Comparison of ENCODE assay signal across 20 mouse cellular contexts in the genomic region with DNA sequence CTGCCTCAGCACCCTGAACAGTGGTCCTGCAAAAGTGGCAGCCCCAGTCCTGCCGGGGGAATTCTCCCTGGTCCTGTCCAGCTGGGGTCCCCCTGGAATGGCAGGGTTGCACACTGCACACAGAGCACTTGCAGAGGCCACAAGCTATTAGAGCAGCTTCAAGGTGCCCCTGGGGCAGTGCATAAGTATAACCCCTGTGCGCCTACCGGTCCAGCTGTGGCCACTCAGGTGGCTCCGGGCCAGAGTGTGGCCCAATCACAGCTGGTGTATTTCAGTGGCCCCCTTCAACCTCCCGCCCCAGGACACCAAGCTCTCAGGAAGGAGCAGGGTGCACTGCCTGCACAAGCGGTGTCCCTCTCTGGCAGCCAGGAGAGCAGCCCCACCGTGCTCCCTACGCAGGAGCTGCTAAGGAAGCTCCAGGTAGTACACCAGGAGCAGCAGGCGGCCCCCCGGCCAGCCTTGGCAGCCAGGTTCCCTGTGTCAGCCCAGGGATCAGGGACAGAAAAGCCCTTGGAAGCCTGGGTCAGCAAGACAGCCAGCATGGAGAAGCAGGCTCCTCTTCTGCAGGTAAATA. TPM values are rescaled to one million over a fixed set of nuclear protein-coding genes. Genes with fewer than 3 reads are reported as not detected.
DNase-seq lines count a peak whose midpoint lies in the region; ATAC-seq and TF ChIP-seq lines count a peak whose summit lies in the region.
"Had no signal": no experiment of that assay in that cellular context is flagged by ENCODE, and none has a peak within 500 bp of the region (broad histone marks: within the 10 kb centered on the region; RNA-seq: fewer than 3 reads in every experiment).

No protein-coding gene starts in this region.

- no peak for TF ChIP-seq CTCF in thymus, adult 2 months (IDR thresholded peaks at IDR 0.05; ENCODE audit: borderline replicate concordance, control insufficient read depth, extremely low read depth, insufficient read depth, low read length, poor library complexity)

- no peak for TF ChIP-seq POLR2A in thymus, adult 2 months (IDR thresholded peaks at IDR 0.05; ENCODE audit: control insufficient read depth, extremely low read depth, insufficient read depth, low read length, poor library complexity)

- H3K9me3 ChIP-seq in heart, embryonic 10.5 days: no peaks in the 10 kb centered on the region
- no peaks in the 10 kb centered on the region for H3K9me3 ChIP-seq in kidney, embryonic 14.5 days (ENCODE audit: control insufficient read depth, low read length)
- no peaks in the 10 kb centered on the region for H3K9me3 ChIP-seq in midbrain, embryonic 14.5 days (ENCODE audit: control insufficient read depth, low read length)
- H3K9me3 ChIP-seq: megakaryocyte, embryonic 14.5 days; neural tube, embryonic 12.5 days had no signal

- H3K36me3 ChIP-seq in heart, embryonic 10.5 days: peaks cover 8% of the 10 kb centered on the region; the same call in 1 of the 2 replicates
- H3K36me3 ChIP-seq in kidney, embryonic 14.5 days (ENCODE audit: control insufficient read depth, insufficient read depth, low read length): peaks cover 14% of the 10 kb centered on the region; the same call in 1 of the 2 replicates
- peaks cover 27% of the 10 kb centered on the region for H3K36me3 ChIP-seq in thymus, adult 2 months (ENCODE audit: control insufficient read depth, insufficient read depth, low read length)
- peaks cover 46% of the 10 kb centered on the region for H3K36me3 ChIP-seq in midbrain, embryonic 14.5 days (ENCODE audit: control insufficient read depth, insufficient read depth, low read length)

- DNase-seq in heart, embryonic 10.5 days (ENCODE audit: low spot score): no peak
- DNase-seq in heart, adult 9 months (ENCODE audit: low spot score in 2 of 2): no peak
- DNase-seq in kidney, postnatal 25 days: no peak
- peak; percentile 6 for DNase-seq in thymus, postnatal 4 days
- no peak for DNase-seq in thymus, adult 2 months
- DNase-seq in midbrain, embryonic 14.5 days: no peak
- DNase-seq: adrenal gland, postnatal 36 days; cerebellum, adult 8-10 months; kidney, postnatal 14 days; liver; liver, postnatal 0 days; lung, postnatal 14 days had no signal

- peak; percentile 62; the same call in 1 of the 2 replicates for ATAC-seq in kidney, embryonic 14.5 days (ENCODE audit: low FRiP score, low TSS enrichment)
- ATAC-seq in midbrain, embryonic 14.5 days (ENCODE audit: low FRiP score, low TSS enrichment): no peak
- ATAC-seq: activated CD4-positive, CD25-positive, alpha-beta regulatory T cell, adult 4 months; intestine, embryonic 16.5 days; liver, postnatal 0 days; Patski had no signal

- no peak overlapping the region for H3K9ac ChIP-seq in kidney, embryonic 14.5 days (ENCODE audit: low read depth, low read length)
- no peak overlapping the region for H3K9ac ChIP-seq in midbrain, embryonic 14.5 days (replicated peaks; ENCODE audit: low read length)
- H3K9ac ChIP-seq: hindbrain, embryonic 14.5 days; liver, postnatal 0 days; neural tube, embryonic 12.5 days had no signal

- H3K4me1 ChIP-seq in heart, embryonic 10.5 days: peaks cover 62% of the 10 kb centered on the region
- H3K4me1 ChIP-seq in kidney, embryonic 14.5 days (ENCODE audit: control insufficient read depth, insufficient read depth, low read length): no peaks in the 10 kb centered on the region
- no peaks in the 10 kb centered on the region for H3K4me1 ChIP-seq in thymus, adult 2 months (replicated peaks; ENCODE audit: control insufficient read depth, insufficient read depth, low read length)
- no peaks in the 10 kb centered on the region for H3K4me1 ChIP-seq in midbrain, embryonic 14.5 days (ENCODE audit: control insufficient read depth, insufficient read depth, low read length)
- H3K4me1 ChIP-seq: neural tube, embryonic 12.5 days had no signal

- H3K27ac ChIP-seq in heart, embryonic 10.5 days: peak overlapping the region; percentile 87
- no peak overlapping the region for H3K27ac ChIP-seq in kidney, embryonic 14.5 days (ENCODE audit: low read depth, low read length)
- H3K27ac ChIP-seq in thymus, adult 2 months (ENCODE audit: control insufficient read depth, insufficient read depth, low read length): no peak overlapping the region
- H3K27ac ChIP-seq in midbrain, embryonic 14.5 days (replicated peaks; ENCODE audit: low read depth, low read length): no peak overlapping the region
- H3K27ac ChIP-seq: hindbrain, embryonic 14.5 days; neural tube, embryonic 12.5 days had no signal

- no peaks in the 10 kb centered on the region for H3K27me3 ChIP-seq in heart, embryonic 10.5 days (ENCODE audit: insufficient read depth, poor library complexity, severe bottlenecking)
- no peaks in the 10 kb centered on the region for H3K27me3 ChIP-seq in kidney, embryonic 14.5 days (ENCODE audit: control insufficient read depth, insufficient read depth, low read length)
- H3K27me3 ChIP-seq in thymus, adult 2 months (ENCODE audit: control insufficient read depth, insufficient read depth, low read length): no peaks in the 10 kb centered on the region
- no peaks in the 10 kb centered on the region for H3K27me3 ChIP-seq in midbrain, embryonic 14.5 days (ENCODE audit: control insufficient read depth, insufficient read depth, low read length)
- H3K27me3 ChIP-seq: megakaryocyte, embryonic 14.5 days; neural tube, embryonic 12.5 days; Patski had no signal

- peak overlapping the region; percentile 36 for H3K4me3 ChIP-seq in heart, embryonic 10.5 days
- no peak overlapping the region for H3K4me3 ChIP-seq in kidney, embryonic 14.5 days (ENCODE audit: low read length)
- no peak overlapping the region for H3K4me3 ChIP-seq in thymus, adult 2 months (ENCODE audit: control insufficient read depth, insufficient read depth, low read length)
- H3K4me3 ChIP-seq in midbrain, embryonic 14.5 days (replicated peaks; ENCODE audit: low read depth, low read length): no peak overlapping the region
- H3K4me3 ChIP-seq: megakaryocyte, embryonic 14.5 days; neural tube, embryonic 12.5 days had no signal

- 66% methylated on average over 10 of the region's 10 CpGs for WGBS in heart, embryonic 10.5 days
- 87% methylated on average over 10 of the region's 10 CpGs for WGBS in kidney, embryonic 14.5 days
- over 99% methylated on average over 10 of the region's 10 CpGs for WGBS in thymus, adult 2 months
- 93% methylated on average over 10 of the region's 10 CpGs for WGBS in midbrain, embryonic 14.5 days

- H3K4me2 ChIP-seq in kidney, embryonic 14.5 days (replicated peaks; ENCODE audit: low read depth, low read length): no peak overlapping the region
- no peak overlapping the region for H3K4me2 ChIP-seq in midbrain, embryonic 14.5 days (ENCODE audit: low read length)
- H3K4me2 ChIP-seq: hindbrain, embryonic 14.5 days; neural tube, embryonic 12.5 days had no signal

RNA-seq across cellular contexts. Expression of gene Cacna1c, which starts 18.9 kb away (rescaled TPM):
- 31.3 and 57.0 TPM in 2 replicates for polyA plus RNA-seq in heart, embryonic 10.5 days (2016; fragmentation: Nextera tagmentation; extraction: Ambion mirVana)
- 1.7 and 3.3 TPM in 2 replicates for polyA plus RNA-seq in kidney, embryonic 14.5 days (2014; fragmentation: Nextera tagmentation; extraction: Ambion mirVana)
- 0.66 and 4.8 TPM in 2 replicates for polyA plus RNA-seq in thymus, adult 2 months (2012; rRNA removed)
- polyA plus RNA-seq in midbrain, embryonic 14.5 days (2014; fragmentation: Nextera tagmentation; extraction: Ambion mirVana): 7.1 and 9.6 TPM in 2 replicates
- polyA plus RNA-seq: C2C12 had no signal

RNA-seq across cellular contexts. Expression of gene Cacna2d4, which starts 21.2 kb away (rescaled TPM):
- not detected in 2 replicates for polyA plus RNA-seq in heart, embryonic 10.5 days (2016; fragmentation: Nextera tagmentation; extraction: Ambion mirVana)
- polyA plus RNA-seq in kidney, embryonic 14.5 days (2014; fragmentation: Nextera tagmentation; extraction: Ambion mirVana): 0.03 TPM in 1 of 2 replicates, not detected in the other
- polyA plus RNA-seq in thymus, adult 2 months (2012; rRNA removed): 32.8 and 34.8 TPM in 2 replicates
- polyA plus RNA-seq in midbrain, embryonic 14.5 days (2014; fragmentation: Nextera tagmentation; extraction: Ambion mirVana): 0.30 and 0.58 TPM in 2 replicates
- polyA plus RNA-seq: C2C12 had no signal

RNA-seq across cellular contexts. Expression of gene Dcp1b, which starts 40.1 kb away (rescaled TPM):
- 8.1 and 10.4 TPM in 2 replicates for polyA plus RNA-seq in heart, embryonic 10.5 days (2016; fragmentation: Nextera tagmentation; extraction: Ambion mirVana)
- polyA plus RNA-seq in kidney, embryonic 14.5 days (2014; fragmentation: Nextera tagmentation; extraction: Ambion mirVana): 9.3 and 9.4 TPM in 2 replicates
- polyA plus RNA-seq in thymus, adult 2 months (2012; rRNA removed): 44.2 and 48.7 TPM in 2 replicates
- 15.6 and 16.6 TPM in 2 replicates for polyA plus RNA-seq in midbrain, embryonic 14.5 days (2014; fragmentation: Nextera tagmentation; extraction: Ambion mirVana)

Comparison
In these comparisons a context has a peak if more than half of its experiments do, and no peak if none do; other contexts are left out.
1. RNA of gene Cacna2d4, which starts 21.2 kb away (polyA plus RNA-seq): 32.8 to 34.8 TPM in thymus, adult 2 months; 0.30 to 0.58 TPM in midbrain, embryonic 14.5 days, 0.03 TPM in kidney, embryonic 14.5 days and not detected in heart, embryonic 10.5 days; every median in the first group is over 10 times any median in the second.